Mouse (Mus musculus) thymus, postnatal 0 days (tissue): ENCODE results near the gene Pde4d. TPM values are rescaled to one million over a fixed set of nuclear protein-coding genes. Genes with fewer than 3 reads are reported as not detected.

Experiments
- DNase-seq: peaks from one replicate; pipeline ENCODE4 v3.0.0-alpha.2; 2015; ENCODE audit warnings: low spot score
- polyA plus RNA-seq: library from polyadenylated mRNA; unstranded; fragments of >200 nt; fragmentation: Nextera tagmentation; extraction: Ambion mirVana; gene quantifications from 2 replicates; pipeline ENCODE4 v1.2.1, GENCODE M21; 2015

Gene Pde4d
- polyA plus RNA-seq, 1 experiment from 2014 or later, result 16.5 TPM

DNA sequence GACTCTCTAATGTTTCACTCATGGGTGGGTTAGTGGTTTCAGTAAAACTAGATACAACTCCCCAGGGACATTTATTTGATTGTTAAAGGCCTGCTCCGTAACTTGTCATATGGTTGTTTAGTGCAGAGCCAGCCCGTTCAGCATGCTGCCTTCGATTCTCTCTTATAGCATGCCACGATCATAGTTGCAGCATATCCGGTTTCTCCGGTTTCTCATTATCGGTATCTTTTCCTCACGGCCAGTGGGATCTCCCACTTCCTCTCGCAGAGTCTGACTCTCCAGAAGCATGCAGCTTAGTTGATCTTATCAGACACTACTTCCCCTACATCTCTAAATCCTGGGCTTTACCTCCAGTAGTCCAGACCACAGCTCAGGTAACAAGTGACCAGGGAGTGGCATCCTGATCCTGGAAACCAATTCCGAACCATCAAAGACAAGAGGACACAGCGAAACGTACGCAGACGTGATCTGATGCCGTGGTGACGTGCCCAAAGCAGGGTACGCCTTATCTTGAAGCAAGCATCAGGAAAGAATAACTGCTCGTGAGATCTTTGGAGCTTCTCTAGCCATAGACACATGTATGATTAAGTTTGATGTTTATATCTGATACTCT lies 782.2 kb downstream of the Pde4d start:
- peak; percentile 44 for DNase-seq

DNA sequence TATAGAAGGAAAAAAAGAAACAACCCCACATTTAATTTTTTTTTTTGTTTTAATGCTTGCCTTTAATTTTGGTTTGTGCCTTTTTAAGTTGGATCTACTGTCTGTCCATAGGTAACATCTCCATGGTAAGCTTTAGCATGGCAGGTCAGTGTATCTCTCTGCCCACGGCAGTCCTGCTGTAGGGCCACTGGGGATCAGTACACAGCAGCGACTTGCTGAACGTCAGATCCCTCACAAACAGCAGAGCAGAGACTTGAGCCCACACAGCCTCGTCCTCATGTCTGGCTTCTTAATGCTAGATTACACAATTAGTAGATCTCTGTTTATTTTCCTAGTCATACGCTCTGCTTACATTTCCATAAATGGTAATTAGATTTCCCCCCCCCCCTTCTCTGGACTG lies 782.8 kb downstream of the Pde4d start:
- DNase-seq, result no peak

GRCm38 (mm10) chr13:109233911-109234613 lies 784.3 kb downstream of the Pde4d start:
- no peak for DNase-seq

GRCm38 (mm10) chr13:109236047-109236446 lies 786.3 kb downstream of the Pde4d start:
- no peak for DNase-seq

DNA sequence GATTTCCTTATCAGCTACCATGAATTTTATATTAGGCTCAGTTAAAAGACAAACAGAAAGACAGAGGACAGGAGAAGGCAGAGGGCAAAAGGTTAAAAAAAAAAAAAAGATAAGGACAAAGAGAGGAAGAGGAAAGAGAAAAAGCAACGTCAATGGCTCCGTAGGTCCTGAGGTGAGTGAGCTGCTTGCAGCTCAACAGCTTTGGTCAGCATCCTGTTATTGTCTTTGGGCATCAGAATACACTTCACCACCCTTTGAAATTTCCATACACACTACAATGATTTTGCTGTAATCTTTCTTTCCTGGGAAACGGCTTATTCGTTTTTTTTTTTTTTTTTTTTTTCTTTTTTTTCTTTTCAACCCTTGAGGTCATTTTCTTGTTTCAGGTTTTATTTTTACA lies 788.9 kb downstream of the Pde4d start:
- DNase-seq, result no peak

DNA sequence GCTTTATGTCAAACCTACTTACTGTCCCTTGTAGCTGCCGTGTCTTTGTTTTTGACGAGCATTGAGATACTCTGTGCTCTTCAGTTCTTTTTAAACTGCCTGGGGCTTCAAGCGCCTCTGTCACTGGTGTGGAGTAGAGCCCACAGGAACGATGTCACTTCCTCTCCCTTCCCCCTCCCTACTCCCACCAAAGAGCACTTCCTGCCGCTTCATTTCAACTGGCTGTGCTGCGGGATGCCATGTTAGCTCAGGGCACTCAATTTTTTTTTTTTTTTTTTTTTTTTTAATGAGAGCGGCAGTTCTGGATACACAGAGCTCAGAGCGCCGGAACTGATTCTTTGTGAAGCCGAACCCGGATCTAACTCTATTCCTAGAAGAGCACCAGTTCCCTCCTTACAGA lies 789.5 kb downstream of the Pde4d start:
- DNase-seq, result peak; percentile 90

DNA sequence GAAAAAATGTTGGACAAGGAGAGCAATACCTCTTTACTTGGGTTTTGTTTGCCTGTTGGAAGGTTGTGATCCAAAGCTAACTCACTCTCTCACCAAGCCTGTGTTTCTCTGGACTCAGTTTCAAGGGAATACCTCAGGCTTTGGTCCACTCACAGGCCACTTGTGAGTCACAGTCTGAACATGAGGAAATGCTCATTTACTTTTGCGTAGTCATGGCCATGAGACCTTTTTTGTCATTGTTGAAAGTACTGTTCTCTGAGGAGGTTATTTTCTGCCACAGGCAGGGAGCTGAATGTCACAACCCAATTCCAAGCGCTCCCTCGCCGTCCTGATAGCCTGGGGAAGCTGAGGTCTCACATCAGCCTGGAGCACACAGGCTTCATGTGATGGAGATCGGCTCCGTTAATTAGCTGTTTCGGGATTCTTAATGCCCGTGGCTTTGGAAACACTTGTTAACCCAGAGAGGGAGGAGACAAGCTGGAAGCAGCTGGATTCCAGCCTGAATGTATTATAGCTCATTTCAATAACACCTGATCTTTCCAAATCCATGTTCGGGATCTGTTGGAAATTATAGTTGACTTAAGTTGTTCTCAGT lies 792.8 kb downstream of the Pde4d start:
- no peak for DNase-seq

GRCm38 (mm10) chr13:109243160-109243559 lies 793.4 kb downstream of the Pde4d start:
- no peak for DNase-seq

DNA sequence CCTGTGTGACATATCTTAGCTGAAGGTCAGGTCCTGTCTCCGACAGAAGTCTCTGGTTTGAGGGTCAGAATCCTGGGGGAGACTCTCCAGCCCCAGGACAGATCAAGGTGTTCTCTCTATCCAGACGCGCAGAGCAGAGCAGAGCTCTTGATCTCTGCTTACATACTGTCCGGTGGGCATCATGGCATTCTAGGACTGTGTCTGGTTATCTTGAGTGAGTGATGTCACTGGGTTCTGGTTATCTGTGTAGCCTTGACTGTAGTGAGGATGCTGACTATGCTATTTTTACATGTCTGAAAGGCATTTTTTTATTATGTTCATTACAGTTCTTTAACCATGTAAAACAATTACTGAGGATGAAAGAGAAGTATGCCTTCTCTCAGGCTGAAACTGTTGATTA lies 797.3 kb downstream of the Pde4d start:
- no peak for DNase-seq

DNA sequence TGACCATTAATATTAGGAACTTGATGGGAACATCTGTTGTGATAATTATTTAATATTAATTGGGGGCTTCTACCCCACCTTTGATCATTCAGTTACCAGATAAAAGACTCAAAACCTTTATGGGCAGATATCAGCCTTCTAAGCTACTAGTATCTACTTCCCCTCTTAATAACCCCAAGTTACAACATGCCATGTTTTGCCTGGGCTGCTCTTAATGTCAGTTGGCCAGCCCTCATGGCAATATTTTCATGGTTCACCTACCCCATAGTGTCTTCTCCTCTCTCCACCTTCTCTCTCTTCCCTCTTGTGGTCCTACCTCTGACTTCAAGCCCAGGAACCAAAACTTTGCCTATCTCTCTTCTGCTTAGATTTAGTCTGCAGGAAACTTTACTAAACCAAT lies 799.6 kb downstream of the Pde4d start:
- no peak for DNase-seq

GRCm38 (mm10) chr13:109255634-109256033 lies 805.9 kb downstream of the Pde4d start:
- DNase-seq, result no peak

DNA sequence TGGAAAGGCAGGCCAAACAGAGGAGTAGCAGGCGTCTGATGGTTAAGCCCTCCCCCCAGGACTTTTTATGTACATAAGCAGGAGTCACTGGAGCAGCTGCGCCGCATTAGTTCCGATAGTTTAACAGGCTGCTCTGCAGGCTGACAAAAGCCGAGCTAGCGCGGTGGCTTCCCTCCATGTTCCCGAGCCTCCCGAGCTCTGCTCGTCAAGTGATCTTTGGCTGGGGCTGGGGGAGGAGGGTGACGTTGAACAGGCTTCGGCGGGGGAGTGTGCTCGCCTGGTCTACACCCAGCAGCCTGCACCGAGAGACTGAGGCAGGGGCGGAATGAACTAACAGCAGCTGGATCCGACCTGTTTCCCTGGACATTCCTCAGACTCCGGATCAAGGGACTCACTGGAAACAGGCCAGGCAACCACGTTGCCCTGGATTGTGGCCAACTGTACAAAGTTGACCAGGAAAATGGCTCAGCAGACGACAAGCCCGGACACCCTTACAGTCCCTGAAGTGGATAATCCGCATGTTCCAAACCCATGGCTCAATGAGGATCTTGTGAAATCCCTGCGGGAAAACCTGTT lies 810.6 kb downstream of the Pde4d start:
- peak; percentile 16 for DNase-seq

- no peak for DNase-seq
Observed at GRCm38 (mm10) chr13:109260796-109261516, 811.2 kb downstream of the Pde4d start.

GRCm38 (mm10) chr13:109261642-109262220 lies 812.0 kb downstream of the Pde4d start:
- no peak for DNase-seq

GRCm38 (mm10) chr13:109262501-109262900 lies 812.8 kb downstream of the Pde4d start:
- DNase-seq, result no peak

- no peak for DNase-seq
Observed at GRCm38 (mm10) chr13:109263833-109264232, 814.1 kb downstream of the Pde4d start.

- no peak for DNase-seq
Observed at GRCm38 (mm10) chr13:109268253-109268652, 818.5 kb downstream of the Pde4d start.

GRCm38 (mm10) chr13:109268659-109269322 lies 819.0 kb downstream of the Pde4d start:
- DNase-seq, result no peak

DNA sequence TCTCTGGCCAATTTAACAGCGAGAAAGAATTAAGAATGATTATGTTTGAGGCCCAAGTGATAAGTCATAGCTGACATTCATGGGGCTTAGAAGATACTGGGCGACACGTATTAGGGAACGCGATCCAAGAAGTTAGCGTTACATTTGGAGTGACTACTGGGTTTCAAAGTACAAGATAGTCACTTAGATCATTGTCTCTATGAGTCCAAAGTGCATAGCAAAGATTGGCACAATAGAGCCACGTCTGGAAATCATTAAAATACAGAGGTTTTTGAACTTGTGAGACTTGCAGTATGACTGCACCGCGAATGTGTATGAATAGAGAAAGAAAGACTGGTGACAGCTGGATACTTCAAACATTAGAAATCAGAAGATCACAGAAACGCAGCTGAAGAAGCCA lies 825.1 kb downstream of the Pde4d start:
- no peak for DNase-seq

GRCm38 (mm10) chr13:109277792-109278191 lies 828.0 kb downstream of the Pde4d start:
- DNase-seq, result no peak

DNA sequence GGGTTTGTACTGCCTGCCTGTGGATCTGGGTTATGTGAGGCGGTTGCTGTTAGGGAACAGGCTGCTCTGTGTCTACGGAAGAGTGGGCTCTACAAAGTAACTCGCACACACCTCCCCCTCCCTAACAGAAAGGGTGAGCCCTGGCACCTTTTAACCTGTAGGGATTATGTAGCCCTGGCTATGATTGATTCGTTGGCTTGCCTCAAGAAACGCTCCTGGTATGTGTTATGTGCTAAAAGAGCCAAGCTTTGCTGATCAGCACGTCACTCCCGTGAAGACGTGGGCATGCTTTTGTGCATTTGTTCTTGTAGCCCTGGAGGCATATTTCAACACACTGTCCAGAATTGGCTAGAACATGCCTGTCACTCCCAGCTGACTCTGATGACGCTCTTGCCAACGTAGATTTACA lies 828.8 kb downstream of the Pde4d start:
- no peak for DNase-seq
